Mouse (Mus musculus) neural tube, embryonic 12.5 days (tissue): ENCODE results near the gene Qars. TPM values are rescaled to one million over a fixed set of nuclear protein-coding genes. Genes with fewer than 3 reads are reported as not detected.

ENCODE experiments used
- ATAC-seq: fragments of 200-750 bp; cut with Nextera tagmentation; 2 replicates; pipeline ENCODE4 v1.8.0; 2017; ENCODE audit warnings: low read depth, mild to moderate bottlenecking, moderate TSS enrichment, moderate library complexity; ENCODE audit not compliant: low FRiP score
- H3K27ac ChIP-seq: fragments of 300-500 bp; sonication (generic); 2 replicates; pipeline ENCODE4 v1.5.1; 2016
- H3K27me3 ChIP-seq: fragments of 300-500 bp; sonication (generic); replicated peaks from 2 replicates; pipeline ENCODE4 v1.6.1; 2016; ENCODE audit warnings: mild to moderate bottlenecking
- H3K36me3 ChIP-seq: fragments of 300-500 bp; sonication (generic); 2 replicates; pipeline ENCODE4 v1.6.1; 2016; ENCODE audit warnings: mild to moderate bottlenecking
- H3K4me1 ChIP-seq: fragments of 300-500 bp; sonication (generic); 2 replicates; pipeline ENCODE4 v1.6.1; 2016
- H3K4me2 ChIP-seq: fragments of 300-500 bp; sonication (generic); replicated peaks from 2 replicates; pipeline ENCODE4 v1.6.1; 2016; ENCODE audit warnings: mild to moderate bottlenecking
- H3K4me3 ChIP-seq: fragments of 300-500 bp; sonication (generic); 2 replicates; pipeline ENCODE4 v1.5.1; 2016
- H3K9ac ChIP-seq: fragments of 300-500 bp; sonication (generic); 2 replicates; pipeline ENCODE4 v1.6.1; 2016; ENCODE audit warnings: mild to moderate bottlenecking
- H3K9me3 ChIP-seq: fragments of 300-500 bp; sonication (generic); 2 replicates; pipeline ENCODE4 v1.6.1; 2016; ENCODE audit warnings: mild to moderate bottlenecking
- WGBS: fragments of 180-500 bp; shearing (Covaris S2); methylation state at CpG from one replicate; pipeline ENCODE4 v1.1.7; 2016; 5-methylcytosine and 5-hydroxymethylcytosine counted together
- polyA plus RNA-seq: library from polyadenylated mRNA; unstranded; fragments of >200 nt; fragmentation: Nextera tagmentation; extraction: Ambion mirVana; gene quantifications from 2 replicates; pipeline ENCODE4 v1.2.1, GENCODE M21; 2016

Qars gene
- polyA plus RNA-seq, 1 experiment from 2014 or later: 86.9 TPM

DNA sequence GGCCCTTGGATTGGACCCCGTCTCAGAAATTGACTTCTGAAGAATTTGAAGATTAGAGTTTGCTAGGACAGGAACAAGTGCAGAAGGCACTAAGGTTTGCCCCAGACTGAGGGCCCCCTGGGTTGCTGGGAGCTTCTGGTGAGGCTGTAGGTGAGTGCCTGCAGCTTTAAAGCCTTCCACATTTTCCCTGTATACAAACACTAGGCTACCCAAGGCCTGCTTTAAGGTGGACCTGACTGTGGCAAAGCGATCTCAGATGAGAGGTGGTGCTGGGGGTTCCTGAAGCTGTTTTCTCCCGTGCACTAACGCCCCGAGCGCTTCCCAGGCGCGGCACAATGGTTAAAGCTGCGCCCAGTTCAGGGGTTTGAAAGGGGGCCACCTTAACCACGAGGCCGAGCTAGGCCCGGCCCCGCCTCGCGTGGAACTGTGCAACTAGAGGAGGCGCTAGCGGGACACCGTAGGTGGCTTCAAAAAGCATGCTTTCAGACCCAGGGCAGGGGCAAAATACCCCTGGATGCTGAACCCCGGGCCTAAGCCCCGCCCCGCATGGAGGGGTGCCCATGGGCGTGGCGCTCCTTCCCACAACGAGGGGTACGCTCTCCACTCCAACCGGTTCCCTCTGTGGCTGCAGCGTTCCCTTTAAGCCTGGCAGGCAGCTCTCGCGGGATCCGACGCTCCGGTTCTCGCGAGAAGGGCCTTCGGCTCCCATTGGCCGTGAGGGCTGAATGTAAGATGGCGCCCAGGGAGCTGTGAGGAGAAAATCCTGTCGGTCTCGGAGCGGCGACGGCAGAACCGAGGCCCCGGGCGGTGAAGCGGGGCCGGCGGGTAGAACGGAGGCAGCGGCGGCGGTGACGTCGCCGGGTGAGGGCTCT is 9.1 kb downstream of the Qars start, which contains the start of gene Qrich1:
TSS of gene Qrich1 (plus strand) at position 427 of the 872 bp plus-strand sequence.
- ATAC-seq: peak; percentile 96
- Histone ChIP-seq H3K27ac (peak within 1 kb of the TSS; percentile 99), H3K9ac (peak within 1 kb of the TSS; percentile 96), H3K4me3 (peak within 1 kb of the TSS; percentile 92), H3K4me2 (peak within 1 kb of the TSS; percentile 70), H3K9me3 (no peaks in the 10 kb centered on the region), H3K27me3 (no peaks in the 10 kb centered on the region), H3K4me1 (peaks cover 16% of the 10 kb centered on the region), H3K36me3 (peaks cover 38% of the 10 kb centered on the region)
- 2% methylated on average over 55 of the region's 55 CpGs for WGBS

GRCm38 (mm10) chr9:108517253-108517930 is 9.9 kb downstream of the Qars start:
- Histone ChIP-seq H3K27me3 (no peaks in the 10 kb centered on the region), H3K4me3 (peak overlapping the region; percentile 92), H3K9me3 (no peaks in the 10 kb centered on the region), H3K9ac (peak overlapping the region; percentile 96), H3K4me1 (peaks cover 21% of the 10 kb centered on the region), H3K27ac (peak overlapping the region; percentile 99), H3K4me2 (peak overlapping the region; percentile 70), H3K36me3 (peaks cover 32% of the 10 kb centered on the region)
- under 1% methylated on average over 68 of the region's 95 CpGs for WGBS
- ATAC-seq: peak; percentile 83

DNA sequence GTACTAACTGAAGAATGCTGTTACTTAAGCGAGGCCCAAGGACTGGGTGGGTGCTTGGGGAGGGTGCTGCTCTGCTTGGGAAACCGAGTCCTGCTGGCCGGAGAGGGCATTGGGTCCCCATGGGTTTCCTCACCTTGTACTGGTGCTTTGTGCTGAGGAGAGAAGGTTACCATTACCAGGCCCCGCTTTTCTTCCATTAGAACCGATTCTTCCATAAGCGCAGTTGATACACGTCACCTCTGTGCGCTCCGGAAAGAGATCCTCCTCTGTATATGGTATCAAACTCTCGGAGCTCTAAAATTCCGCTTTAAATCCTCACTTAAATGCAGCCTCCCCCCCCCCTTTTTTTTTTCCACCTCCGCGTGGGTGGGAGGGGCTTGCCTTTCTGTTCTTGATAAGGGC is 10.4 kb downstream of the Qars start:
- under 1% methylated on average over 13 of the region's 13 CpGs for WGBS
- H3K4me3 ChIP-seq: peak overlapping the region; percentile 92

DNA sequence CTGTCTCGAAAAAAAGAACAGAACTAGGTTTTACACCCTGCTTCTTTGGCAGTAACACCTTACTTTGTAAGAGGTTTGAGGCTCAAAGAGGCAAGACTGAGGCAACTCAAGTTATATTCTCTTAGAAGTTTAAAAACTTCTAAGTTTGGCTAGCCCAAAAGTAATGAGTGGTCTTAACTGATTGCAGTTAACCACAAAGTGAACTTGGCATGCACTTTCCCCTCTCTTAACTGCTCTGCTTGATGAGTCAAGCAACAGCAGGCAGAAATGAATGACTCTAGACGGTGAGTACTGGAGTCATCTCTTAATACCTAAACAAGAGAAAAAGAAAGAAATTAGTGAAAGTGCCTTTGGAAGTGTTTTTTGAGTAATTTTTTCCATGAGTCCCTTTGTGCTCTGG is 14.1 kb downstream of the Qars start:
- Histone ChIP-seq H3K27me3 (no peaks in the 10 kb centered on the region), H3K4me1 (peaks cover 14% of the 10 kb centered on the region), H3K4me2 (no peak overlapping the region), H3K9ac (no peak overlapping the region), H3K4me3 (no peak overlapping the region), H3K27ac (no peak overlapping the region), H3K36me3 (peaks cover 5% of the 10 kb centered on the region), H3K9me3 (no peaks in the 10 kb centered on the region)
- WGBS: 90% methylated on average over 2 of the region's 2 CpGs
- no peak for ATAC-seq

More for the DNA sequence above, 10.4 kb downstream of the Qars start:
- peak overlapping the region; percentile 70 for H3K4me2 ChIP-seq
- peak overlapping the region; percentile 99 for H3K27ac ChIP-seq
- peaks cover 21% of the 10 kb centered on the region for H3K4me1 ChIP-seq
- H3K9me3 ChIP-seq: no peaks in the 10 kb centered on the region
- peaks cover 26% of the 10 kb centered on the region for H3K36me3 ChIP-seq
- peak overlapping the region; percentile 96 for H3K9ac ChIP-seq
- peak; percentile 5; the same call in 1 of the 2 replicates for ATAC-seq
- H3K27me3 ChIP-seq: no peaks in the 10 kb centered on the region

- H3K27me3 ChIP-seq: no peaks in the 10 kb centered on the region
- no peak for ATAC-seq
- H3K4me3 ChIP-seq: no peak overlapping the region
- H3K9me3 ChIP-seq: no peaks in the 10 kb centered on the region
- WGBS: 94% methylated on average over 4 of the region's 4 CpGs
- peaks cover 14% of the 10 kb centered on the region for H3K4me1 ChIP-seq
- H3K27ac ChIP-seq: no peak overlapping the region
- no peak overlapping the region for H3K4me2 ChIP-seq
- H3K9ac ChIP-seq: no peak overlapping the region
- H3K36me3 ChIP-seq: peaks cover 6% of the 10 kb centered on the region
Measured at GRCm38 (mm10) chr9:108523341-108523740, 15.8 kb downstream of the Qars start.

DNA sequence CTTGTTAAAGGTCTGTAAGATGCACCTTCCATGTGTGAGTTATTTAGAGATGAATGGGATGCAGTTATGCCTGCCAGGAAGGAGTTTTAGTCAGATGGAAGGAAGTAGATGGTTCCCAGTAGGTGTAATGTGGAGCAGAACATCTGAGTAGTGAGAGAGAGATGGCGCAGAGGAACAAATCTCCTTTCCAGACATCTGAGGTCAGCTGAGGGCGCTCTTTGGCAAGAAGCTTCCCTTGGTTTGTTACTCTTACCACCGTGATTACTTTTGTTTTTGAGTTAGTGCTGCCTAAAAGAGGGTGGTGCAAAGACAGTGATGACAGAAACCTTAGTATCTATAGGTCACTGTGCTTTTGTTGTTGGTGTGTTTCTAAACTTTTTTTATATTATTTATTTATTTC is 17.9 kb downstream of the Qars start:
- Histone ChIP-seq H3K4me1 (peaks cover 5% of the 10 kb centered on the region; the same call in 1 of the 2 replicates), H3K9ac (no peak overlapping the region), H3K4me2 (no peak overlapping the region), H3K27ac (no peak overlapping the region), H3K27me3 (no peaks in the 10 kb centered on the region), H3K4me3 (no peak overlapping the region), H3K36me3 (peaks cover 27% of the 10 kb centered on the region), H3K9me3 (no peaks in the 10 kb centered on the region)
- 86% methylated on average over 3 of the region's 3 CpGs for WGBS
- no peak for ATAC-seq

DNA sequence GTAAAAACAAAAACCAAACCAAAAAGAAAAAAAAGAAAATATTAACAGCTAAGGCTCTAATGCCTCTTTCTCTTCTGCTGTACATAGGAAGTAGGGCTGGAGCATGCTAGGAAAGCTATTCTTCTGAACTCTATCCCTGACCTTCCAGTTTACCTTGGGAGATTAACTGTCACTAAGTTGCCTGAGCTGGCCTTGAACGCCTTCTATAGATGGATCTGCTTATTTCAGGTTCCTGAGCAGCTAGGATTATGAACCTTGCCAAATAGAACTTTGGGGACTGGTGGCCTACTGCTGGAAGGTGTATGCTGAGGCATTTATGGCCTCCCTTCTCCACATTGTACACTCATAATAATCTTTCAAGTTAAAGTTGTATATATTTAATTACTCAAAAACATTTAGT is 23.4 kb downstream of the Qars start:
- H3K9me3 ChIP-seq: no peaks in the 10 kb centered on the region
- H3K4me3 ChIP-seq: no peak overlapping the region
- H3K9ac ChIP-seq: no peak overlapping the region
- H3K36me3 ChIP-seq: peaks cover 72% of the 10 kb centered on the region
- no peak overlapping the region for H3K4me2 ChIP-seq
- 97% methylated on average over 1 of the region's 1 CpGs for WGBS
- H3K4me1 ChIP-seq: no peaks in the 10 kb centered on the region
- H3K27me3 ChIP-seq: no peaks in the 10 kb centered on the region
- H3K27ac ChIP-seq: no peak overlapping the region
- no peak for ATAC-seq

GRCm38 (mm10) chr9:108531496-108531895 is 24.0 kb downstream of the Qars start:
- Histone ChIP-seq H3K27me3 (no peaks in the 10 kb centered on the region), H3K4me1 (no peaks in the 10 kb centered on the region), H3K27ac (no peak overlapping the region), H3K9ac (no peak overlapping the region), H3K36me3 (peaks cover 78% of the 10 kb centered on the region), H3K4me3 (no peak overlapping the region), H3K4me2 (no peak overlapping the region), H3K9me3 (no peaks in the 10 kb centered on the region)
- 93% methylated on average over 1 of the region's 1 CpGs for WGBS
- no peak for ATAC-seq

DNA sequence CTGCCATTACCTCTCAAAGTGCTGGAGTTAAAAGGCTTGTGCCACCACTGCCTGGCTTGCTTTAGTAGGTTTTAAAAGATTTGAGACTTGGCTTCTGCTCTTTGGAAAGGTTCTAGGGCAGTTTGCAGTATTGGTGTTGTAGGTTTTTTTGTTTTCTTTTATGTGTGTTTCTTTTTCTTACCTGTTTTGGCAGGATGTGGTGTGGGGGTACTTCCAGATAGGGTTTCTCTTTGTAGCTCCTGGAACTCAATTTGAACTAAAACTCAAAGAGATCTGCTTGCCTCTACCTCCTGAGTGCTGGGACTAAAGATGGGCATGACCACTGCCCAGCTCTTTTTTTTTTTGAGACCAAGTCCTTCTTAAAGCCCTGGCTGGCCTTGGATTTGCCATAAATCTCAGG is 33.3 kb downstream of the Qars start:
- Histone ChIP-seq H3K36me3 (peaks cover 82% of the 10 kb centered on the region), H3K9ac (no peak overlapping the region), H3K27ac (no peak overlapping the region), H3K4me2 (no peak overlapping the region), H3K9me3 (no peaks in the 10 kb centered on the region), H3K4me1 (no peaks in the 10 kb centered on the region), H3K4me3 (no peak overlapping the region), H3K27me3 (no peaks in the 10 kb centered on the region)
- no peak for ATAC-seq

- Histone ChIP-seq H3K4me1 (no peaks in the 10 kb centered on the region), H3K9ac (no peak overlapping the region), H3K36me3 (peaks cover 85% of the 10 kb centered on the region), H3K27me3 (no peaks in the 10 kb centered on the region), H3K27ac (no peak overlapping the region), H3K4me3 (no peak overlapping the region), H3K9me3 (no peaks in the 10 kb centered on the region), H3K4me2 (no peak overlapping the region)
- no peak for ATAC-seq
- WGBS: 98% methylated on average over 3 of the region's 3 CpGs
Measured at GRCm38 (mm10) chr9:108545986-108546385, 38.5 kb downstream of the Qars start.

DNA sequence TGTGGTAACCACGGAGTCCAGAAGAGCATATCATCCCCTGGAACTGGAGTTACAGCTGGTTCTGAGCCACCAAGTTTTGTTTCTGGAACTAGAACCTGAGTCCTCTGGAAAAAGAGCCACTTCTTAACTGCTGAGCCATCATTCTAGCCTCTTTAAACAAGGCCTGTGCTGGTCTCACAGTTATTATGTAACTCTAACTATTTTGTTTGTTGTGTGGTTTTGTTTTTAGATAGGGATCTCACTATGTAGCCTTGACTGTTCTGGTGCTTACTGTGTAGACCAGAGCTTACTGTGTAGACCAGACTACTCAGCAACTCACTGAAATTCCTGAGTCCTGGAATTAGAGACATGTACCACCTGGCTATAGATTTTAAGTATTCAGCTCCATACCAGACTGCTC is 39.4 kb downstream of the Qars start:
- Histone ChIP-seq H3K4me3 (no peak overlapping the region), H3K4me2 (no peak overlapping the region), H3K4me1 (no peaks in the 10 kb centered on the region), H3K9me3 (no peaks in the 10 kb centered on the region), H3K27ac (no peak overlapping the region), H3K36me3 (peaks cover 76% of the 10 kb centered on the region), H3K27me3 (no peaks in the 10 kb centered on the region), H3K9ac (no peak overlapping the region)
- 91% methylated on average over 1 of the region's 1 CpGs for WGBS
- ATAC-seq: no peak

- no peaks in the 10 kb centered on the region for H3K9me3 ChIP-seq
- peaks cover 11% of the 10 kb centered on the region for H3K4me1 ChIP-seq
- peaks cover 79% of the 10 kb centered on the region for H3K36me3 ChIP-seq
- no peak overlapping the region for H3K4me2 ChIP-seq
- no peaks in the 10 kb centered on the region for H3K27me3 ChIP-seq
- H3K9ac ChIP-seq: no peak overlapping the region
- H3K4me3 ChIP-seq: no peak overlapping the region
- H3K27ac ChIP-seq: no peak overlapping the region
- no peak for ATAC-seq
- WGBS: 92% methylated on average over 4 of the region's 4 CpGs
Measured at GRCm38 (mm10) chr9:108559169-108559568, 51.7 kb downstream of the Qars start.
